Mouse (Mus musculus): ENCODE results near the gene Polr2l. TPM values are rescaled to one million over a fixed set of nuclear protein-coding genes. Genes with fewer than 3 reads are reported as not detected.
"Not testable (repeated sequence)": the region's sequence is repeated elsewhere in the genome, so short reads cannot be mapped to it uniquely, and the experiment has no call there.

The Polr2l gene
- polyA plus RNA-seq, 1 experiment from 2014 or later: 88.2 TPM

- Histone ChIP-seq H3K27ac (peak overlapping the region; percentile 68), H3K27me3 (peaks cover 20% of the 10 kb centered on the region), H3K4me1 (replicated peaks) (peaks cover 19% of the 10 kb centered on the region), H3K9ac (replicated peaks) (peak overlapping the region; percentile 76), H3K4me3 (replicated peaks) (peak overlapping the region; percentile 68), H3K4me2 (replicated peaks) (peak overlapping the region; percentile 89), H3K36me3 (peaks cover 30% of the 10 kb centered on the region), H3K9me3 (no peaks in the 10 kb centered on the region)
- 2% methylated on average over 23 of the region's 23 CpGs for WGBS
- peak; percentile 40 for ATAC-seq
Observed at GRCm38 (mm10) chr7:141455610-141456314, 19.2 kb downstream of the Polr2l start.

- peak within 1 kb of the TSS; percentile 68 for H3K27ac ChIP-seq
- peaks cover 19% of the 10 kb centered on the region for H3K4me1 ChIP-seq (replicated peaks)
- peaks cover 37% of the 10 kb centered on the region for H3K36me3 ChIP-seq
- peak within 1 kb of the TSS; percentile 68 for H3K4me3 ChIP-seq (replicated peaks)
- ATAC-seq: peak; percentile 84
- peaks cover 13% of the 10 kb centered on the region for H3K27me3 ChIP-seq
- under 1% methylated on average over 42 of the region's 45 CpGs for WGBS
- H3K4me2 ChIP-seq (replicated peaks): peak within 1 kb of the TSS; percentile 89
- H3K9ac ChIP-seq (replicated peaks): peak within 1 kb of the TSS; percentile 76
- no peaks in the 10 kb centered on the region for H3K9me3 ChIP-seq
Observed at GRCm38 (mm10) chr7:141454967-141455551, 19.9 kb downstream of the Polr2l start, which contains the start of gene Pnpla2. Gene Pnpla2 (plus strand): TSS chr7:141455198.

- no peak overlapping the region for H3K4me2 ChIP-seq (replicated peaks)
- H3K4me1 ChIP-seq (replicated peaks): peaks cover 24% of the 10 kb centered on the region
- no peaks in the 10 kb centered on the region for H3K27me3 ChIP-seq
- H3K4me3 ChIP-seq (replicated peaks): no peak overlapping the region
- H3K9ac ChIP-seq (replicated peaks): no peak overlapping the region
- no peak overlapping the region for H3K27ac ChIP-seq
- 90% methylated on average over 2 of the region's 2 CpGs for WGBS
- H3K36me3 ChIP-seq: peaks cover 38% of the 10 kb centered on the region
- ATAC-seq: no peak
- H3K9me3 ChIP-seq: no peaks in the 10 kb centered on the region
Observed at GRCm38 (mm10) chr7:141453636-141454035, 21.3 kb downstream of the Polr2l start.

GRCm38 (mm10) chr7:141451928-141452327 lies 23.0 kb downstream of the Polr2l start:
- peaks cover 31% of the 10 kb centered on the region for H3K4me1 ChIP-seq (replicated peaks)
- no peak overlapping the region for H3K27ac ChIP-seq
- no peak overlapping the region for H3K9ac ChIP-seq (replicated peaks)
- ATAC-seq: no peak
- H3K9me3 ChIP-seq: no peaks in the 10 kb centered on the region
- no peak overlapping the region for H3K4me3 ChIP-seq (replicated peaks)
- H3K4me2 ChIP-seq (replicated peaks): no peak overlapping the region
- H3K36me3 ChIP-seq: peaks cover 40% of the 10 kb centered on the region
- H3K27me3 ChIP-seq: no peaks in the 10 kb centered on the region

GRCm38 (mm10) chr7:141447110-141447991 lies 27.6 kb downstream of the Polr2l start, which contains the start of gene Rplp2:
Gene Rplp2 (plus strand): TSS chr7:141447370.
- H3K27ac ChIP-seq: peak within 1 kb of the TSS; percentile 92
- H3K9ac ChIP-seq (replicated peaks): peak within 1 kb of the TSS; percentile 91
- H3K4me3 ChIP-seq (replicated peaks): peak within 1 kb of the TSS; percentile 89
- no peaks in the 10 kb centered on the region for H3K27me3 ChIP-seq
- H3K36me3 ChIP-seq: peaks cover 40% of the 10 kb centered on the region
- H3K4me2 ChIP-seq (replicated peaks): peak within 1 kb of the TSS; percentile 83
- no peaks in the 10 kb centered on the region for H3K9me3 ChIP-seq
- peaks cover 31% of the 10 kb centered on the region for H3K4me1 ChIP-seq (replicated peaks)
- peak; percentile 95 for ATAC-seq
- under 1% methylated on average over 63 of the region's 63 CpGs for WGBS

GRCm38 (mm10) chr7:141446374-141446773 lies 28.6 kb downstream of the Polr2l start:
- WGBS: 94% methylated on average over 3 of the region's 3 CpGs
- not testable (repeated sequence) for H3K9ac ChIP-seq (replicated peaks); H3K9me3 ChIP-seq; ATAC-seq; H3K4me2 ChIP-seq (replicated peaks); H3K27me3 ChIP-seq; H3K4me3 ChIP-seq (replicated peaks); H3K27ac ChIP-seq
- Histone ChIP-seq H3K4me1 (replicated peaks) (peaks cover 37% of the 10 kb centered on the region), H3K36me3 (peaks cover 30% of the 10 kb centered on the region)

GRCm38 (mm10) chr7:141443828-141444237 lies 31.1 kb downstream of the Polr2l start, which contains the start of gene Pidd1:
Gene Pidd1 (minus strand): TSS chr7:141444025.
- Histone ChIP-seq H3K27me3 (no peaks in the 10 kb centered on the region), H3K4me2 (replicated peaks) (peak within 1 kb of the TSS; percentile 58), H3K9me3 (no peaks in the 10 kb centered on the region), H3K4me3 (replicated peaks) (peak within 1 kb of the TSS; percentile 37), H3K27ac (no peak within 1 kb of the TSS), H3K9ac (replicated peaks) (peak within 1 kb of the TSS; percentile 57), H3K4me1 (replicated peaks) (peaks cover 38% of the 10 kb centered on the region), H3K36me3 (peaks cover 10% of the 10 kb centered on the region)
- WGBS: under 1% methylated on average over 25 of the region's 25 CpGs
- no peak for ATAC-seq

GRCm38 (mm10) chr7:141443081-141443821 lies 31.7 kb downstream of the Polr2l start:
- Histone ChIP-seq H3K27ac (no peak overlapping the region), H3K4me2 (replicated peaks) (peak overlapping the region; percentile 58), H3K36me3 (peaks cover 10% of the 10 kb centered on the region), H3K4me1 (replicated peaks) (peaks cover 32% of the 10 kb centered on the region), H3K9ac (replicated peaks) (peak overlapping the region; percentile 57), H3K9me3 (no peaks in the 10 kb centered on the region), H3K27me3 (no peaks in the 10 kb centered on the region), H3K4me3 (replicated peaks) (peak overlapping the region; percentile 37)
- 30% methylated on average over 12 of the region's 12 CpGs for WGBS
- ATAC-seq: no peak

GRCm38 (mm10) chr7:141442199-141442598 lies 32.7 kb downstream of the Polr2l start:
- H3K9ac ChIP-seq (replicated peaks): peak overlapping the region; percentile 57; the same call in 1 of the 2 replicates
- H3K36me3 ChIP-seq: peaks cover 11% of the 10 kb centered on the region
- 96% methylated on average over 13 of the region's 13 CpGs for WGBS
- peak overlapping the region; percentile 37; the same call in 1 of the 2 replicates for H3K4me3 ChIP-seq (replicated peaks)
- H3K27ac ChIP-seq: no peak overlapping the region
- no peaks in the 10 kb centered on the region for H3K27me3 ChIP-seq
- peaks cover 36% of the 10 kb centered on the region for H3K4me1 ChIP-seq (replicated peaks)
- ATAC-seq: no peak
- H3K9me3 ChIP-seq: no peaks in the 10 kb centered on the region
- H3K4me2 ChIP-seq (replicated peaks): peak overlapping the region; percentile 58

GRCm38 (mm10) chr7:141441460-141441859 lies 33.5 kb downstream of the Polr2l start:
- Histone ChIP-seq H3K4me2 (replicated peaks) (no peak overlapping the region), H3K9ac (replicated peaks) (peak overlapping the region; percentile 32; the same call in 1 of the 2 replicates), H3K4me3 (replicated peaks) (no peak overlapping the region), H3K27me3 (no peaks in the 10 kb centered on the region), H3K4me1 (replicated peaks) (peaks cover 42% of the 10 kb centered on the region), H3K36me3 (peaks cover 11% of the 10 kb centered on the region), H3K9me3 (no peaks in the 10 kb centered on the region), H3K27ac (no peak overlapping the region)
- ATAC-seq: no peak
- 95% methylated on average over 9 of the region's 9 CpGs for WGBS

- 41% methylated on average over 6 of the region's 6 CpGs for WGBS
- ATAC-seq: no peak
Observed at GRCm38 (mm10) chr7:141440613-141441012, 34.3 kb downstream of the Polr2l start.

More at GRCm38 (mm10) chr7:141440613-141441012, 34.3 kb downstream of the Polr2l start:
- Histone ChIP-seq H3K4me1 (replicated peaks) (peaks cover 51% of the 10 kb centered on the region), H3K27ac (no peak overlapping the region), H3K9me3 (no peaks in the 10 kb centered on the region), H3K36me3 (peaks cover 11% of the 10 kb centered on the region), H3K4me2 (replicated peaks) (no peak overlapping the region), H3K27me3 (no peaks in the 10 kb centered on the region), H3K4me3 (replicated peaks) (no peak overlapping the region), H3K9ac (replicated peaks) (no peak overlapping the region)

Measured in midbrain, embryonic 13.5 days (tissue).